Mouse (Mus musculus) hindbrain, postnatal 0 days (tissue): ENCODE measurements around the gene Zfp677. TPM values are rescaled to one million over a fixed set of nuclear protein-coding genes. Genes with fewer than 3 reads are reported as not detected.

Source experiments
- polyA plus RNA-seq: library from polyadenylated mRNA; unstranded; fragments of >200 nt; fragmentation: Nextera tagmentation; extraction: Ambion mirVana; gene quantifications from 2 replicates; pipeline ENCODE4 v1.2.1, GENCODE M21; 2015
- total RNA-seq: library from RNA; depleted of rRNA; stranded (reverse); fragments of >200 nt; gene quantifications from 2 replicates; pipeline ENCODE4 v1.2.3, GENCODE M21; 2014; rRNA removed

Zfp677 gene
- total and polyA plus RNA-seq, 2 experiments from 2014 or later: 0.73 to 1.8 TPM

Other genes with a start within 250 kb of the Zfp677 start
- not detected in 2 replicates for gene Vmn1r234, start 157.7 kb upstream of the Zfp677 start, total RNA-seq
- gene Vmn1r234, start 157.7 kb upstream of the Zfp677 start, polyA plus RNA-seq: not detected in 2 replicates
- not detected in 2 replicates for gene Vmn1r235, start 127.3 kb upstream of the Zfp677 start, total RNA-seq
- not detected in 2 replicates for gene Vmn1r235, start 127.3 kb upstream of the Zfp677 start, polyA plus RNA-seq
- not detected in 2 replicates for gene Vmn1r236, start 100.8 kb upstream of the Zfp677 start, total RNA-seq
- not detected in 2 replicates for gene Vmn1r236, start 100.8 kb upstream of the Zfp677 start, polyA plus RNA-seq
- not detected in 2 replicates for gene Vmn1r237, start 71.9 kb upstream of the Zfp677 start, total RNA-seq
- gene Vmn1r237, start 71.9 kb upstream of the Zfp677 start, polyA plus RNA-seq: not detected in 2 replicates
- 2.1 and 2.2 TPM in 2 replicates for gene Zfp54, start 39.5 kb downstream of the Zfp677 start, total RNA-seq
- 1.8 and 2.4 TPM in 2 replicates for gene Zfp54, start 39.5 kb downstream of the Zfp677 start, polyA plus RNA-seq
- gene Zfp51, start 66.6 kb downstream of the Zfp677 start, total RNA-seq: 2.9 and 3.2 TPM in 2 replicates
- gene Zfp51, start 66.6 kb downstream of the Zfp677 start, polyA plus RNA-seq: 5.6 TPM in 2 replicates
- 3.1 and 3.4 TPM in 2 replicates for gene Zfp53, start 105.2 kb downstream of the Zfp677 start, total RNA-seq
- gene Zfp53, start 105.2 kb downstream of the Zfp677 start, polyA plus RNA-seq: 7.8 and 7.9 TPM in 2 replicates
- gene Zfp52, start 151.8 kb downstream of the Zfp677 start, total RNA-seq: 2.0 and 2.1 TPM in 2 replicates
- gene Zfp52, start 151.8 kb downstream of the Zfp677 start, polyA plus RNA-seq: 2.1 and 2.3 TPM in 2 replicates
- gene Zfp948, start 183.3 kb downstream of the Zfp677 start, total RNA-seq: 6.5 and 8.7 TPM in 2 replicates
- 13.2 and 15.5 TPM in 2 replicates for gene Zfp948, start 183.3 kb downstream of the Zfp677 start, polyA plus RNA-seq